In genomic region chr9:81957842-81958241, GRCm38 (mm10) we compare ENCODE assay signal across 28 mouse cellular contexts.
A peak's percentile ranks its signal among the peaks of the same experiment; 100 is the strongest.
DNase-seq lines count a peak whose midpoint lies in the region; ATAC-seq lines count a peak whose summit lies in the region.
"Had no signal": no experiment of that assay in that cellular context is flagged by ENCODE, and none has a peak within 500 bp of the region (broad histone marks: within the 10 kb centered on the region; RNA-seq: fewer than 3 reads in every experiment).

No protein-coding gene starts in this region.

- H3K9ac ChIP-seq in forebrain, embryonic 14.5 days (ENCODE audit: low read length) = no peak overlapping the region
- no peak overlapping the region for H3K9ac ChIP-seq in forebrain, embryonic 15.5 days (replicated peaks)
- H3K9ac ChIP-seq in hindbrain, embryonic 15.5 days = no peak overlapping the region
- no peak overlapping the region for H3K9ac ChIP-seq in hindbrain, embryonic 12.5 days
- H3K9ac ChIP-seq: embryonic facial prominence, embryonic 12.5 days; heart, embryonic 12.5 days; intestine, embryonic 15.5 days; liver, embryonic 12.5 days; liver, postnatal 0 days; midbrain, embryonic 12.5 days; neural tube, embryonic 12.5 days had no signal

- no peaks in the 10 kb centered on the region for H3K4me1 ChIP-seq in forebrain, embryonic 14.5 days (ENCODE audit: control insufficient read depth, insufficient read depth, low read length)
- H3K4me1 ChIP-seq in forebrain, embryonic 15.5 days = no peaks in the 10 kb centered on the region
- no peaks in the 10 kb centered on the region for H3K4me1 ChIP-seq in hindbrain, embryonic 15.5 days (replicated peaks)
- no peaks in the 10 kb centered on the region for H3K4me1 ChIP-seq in hindbrain, embryonic 12.5 days
- H3K4me1 ChIP-seq: embryonic facial prominence, embryonic 12.5 days; heart, embryonic 12.5 days; intestine, embryonic 15.5 days; liver, embryonic 12.5 days; midbrain, embryonic 12.5 days; neural tube, embryonic 12.5 days had no signal

- no peak overlapping the region for H3K4me2 ChIP-seq in forebrain, embryonic 14.5 days (ENCODE audit: low read length)
- H3K4me2 ChIP-seq in forebrain, embryonic 15.5 days (replicated peaks) = no peak overlapping the region
- no peak overlapping the region for H3K4me2 ChIP-seq in hindbrain, embryonic 15.5 days
- no peak overlapping the region for H3K4me2 ChIP-seq in hindbrain, embryonic 12.5 days (replicated peaks)
- H3K4me2 ChIP-seq: embryonic facial prominence, embryonic 12.5 days; heart, embryonic 12.5 days; intestine, embryonic 15.5 days; liver, embryonic 12.5 days; midbrain, embryonic 12.5 days; neural tube, embryonic 12.5 days had no signal

- H3K27me3 ChIP-seq in forebrain, embryonic 14.5 days (replicated peaks; ENCODE audit: control insufficient read depth, insufficient read depth, low read length) = no peaks in the 10 kb centered on the region
- no peaks in the 10 kb centered on the region for H3K27me3 ChIP-seq in forebrain, embryonic 15.5 days
- no peaks in the 10 kb centered on the region for H3K27me3 ChIP-seq in hindbrain, embryonic 15.5 days
- no peaks in the 10 kb centered on the region for H3K27me3 ChIP-seq in hindbrain, embryonic 12.5 days
- H3K27me3 ChIP-seq: embryonic facial prominence, embryonic 12.5 days; heart, embryonic 12.5 days; intestine, embryonic 15.5 days; liver, embryonic 12.5 days; midbrain, embryonic 12.5 days; neural tube, embryonic 12.5 days; Patski had no signal

- 77% methylated on average over 2 of the region's 2 CpGs for WGBS in forebrain, embryonic 14.5 days
- WGBS in forebrain, embryonic 15.5 days = 67% methylated on average over 2 of the region's 2 CpGs
- WGBS in hindbrain, embryonic 15.5 days = 83% methylated on average over 2 of the region's 2 CpGs
- WGBS in hindbrain, embryonic 12.5 days = 83% methylated on average over 2 of the region's 2 CpGs

- H3K27ac ChIP-seq in forebrain, embryonic 14.5 days (ENCODE audit: low read depth, low read length) = no peak overlapping the region
- H3K27ac ChIP-seq in forebrain, embryonic 15.5 days (replicated peaks) = no peak overlapping the region
- H3K27ac ChIP-seq in hindbrain, embryonic 15.5 days (replicated peaks) = no peak overlapping the region
- no peak overlapping the region for H3K27ac ChIP-seq in hindbrain, embryonic 12.5 days
- H3K27ac ChIP-seq: embryonic facial prominence, embryonic 12.5 days; heart, adult 2 months; intestine, embryonic 15.5 days; liver, embryonic 12.5 days; midbrain, embryonic 12.5 days; neural tube, embryonic 12.5 days had no signal

- no peaks in the 10 kb centered on the region for H3K36me3 ChIP-seq in forebrain, embryonic 14.5 days (ENCODE audit: control insufficient read depth, insufficient read depth, low read length)
- H3K36me3 ChIP-seq in forebrain, embryonic 15.5 days = no peaks in the 10 kb centered on the region
- H3K36me3 ChIP-seq in hindbrain, embryonic 15.5 days = no peaks in the 10 kb centered on the region
- no peaks in the 10 kb centered on the region for H3K36me3 ChIP-seq in hindbrain, embryonic 12.5 days
- H3K36me3 ChIP-seq: embryonic facial prominence, embryonic 12.5 days; heart, embryonic 12.5 days; intestine, embryonic 15.5 days; liver, embryonic 12.5 days; midbrain, embryonic 12.5 days; neural tube, embryonic 12.5 days had no signal

- DNase-seq in forebrain, embryonic 14.5 days (ENCODE audit: low spot score) = peak; percentile 2
- DNase-seq in layer of hippocampus, adult 9-11 months = peak; percentile 37
- no peak for DNase-seq in layer of hippocampus, postnatal 36 days
- peak; percentile 45 for DNase-seq in brain, adult 2 months (ENCODE audit: low read depth, low spot score)
- no peak for DNase-seq in adrenal gland, adult (ENCODE audit: inconsistent age in 2 of 2, low spot score in 1 of 2)
- DNase-seq: adrenal gland, postnatal 14 days; cerebellum, adult 18-20 months; cerebellum, postnatal 36 days; embryo, embryonic 11 days; heart, adult 2 months; kidney, adult 2 months; kidney, postnatal 4 days; left cerebral cortex, postnatal 4 days; liver, postnatal 0 days; lung, postnatal 36 days; right cerebral cortex, adult 18-20 months; thymus, postnatal 4 days had no signal

- no peak overlapping the region for H3K4me3 ChIP-seq in forebrain, embryonic 14.5 days (ENCODE audit: low read depth, low read length)
- no peak overlapping the region for H3K4me3 ChIP-seq in forebrain, embryonic 15.5 days
- H3K4me3 ChIP-seq in hindbrain, embryonic 15.5 days = no peak overlapping the region
- H3K4me3 ChIP-seq in hindbrain, embryonic 12.5 days = no peak overlapping the region
- H3K4me3 ChIP-seq: embryonic facial prominence, embryonic 12.5 days; heart, adult 2 months; heart, embryonic 12.5 days; intestine, embryonic 15.5 days; liver, embryonic 12.5 days; midbrain, embryonic 12.5 days; myocyte; neural tube, embryonic 12.5 days had no signal

- no peak for ATAC-seq in forebrain, embryonic 14.5 days
- ATAC-seq in forebrain, embryonic 15.5 days (replicated peaks) = no peak
- peak; percentile 59 for ATAC-seq in hindbrain, embryonic 15.5 days (ENCODE audit: low FRiP score, low read depth)
- no peak for ATAC-seq in hindbrain, embryonic 12.5 days (ENCODE audit: low FRiP score)
- ATAC-seq: intestine, embryonic 15.5 days; liver, embryonic 12.5 days; liver, postnatal 0 days; Patski had no signal

- H3K9me3 ChIP-seq in forebrain, embryonic 14.5 days (replicated peaks; ENCODE audit: control insufficient read depth, low read length) = no peaks in the 10 kb centered on the region
- H3K9me3 ChIP-seq in forebrain, embryonic 15.5 days = no peaks in the 10 kb centered on the region
- H3K9me3 ChIP-seq in hindbrain, embryonic 15.5 days = no peaks in the 10 kb centered on the region
- H3K9me3 ChIP-seq in hindbrain, embryonic 12.5 days (replicated peaks) = no peaks in the 10 kb centered on the region
- H3K9me3 ChIP-seq: embryonic facial prominence, embryonic 12.5 days; heart, embryonic 12.5 days; intestine, embryonic 15.5 days; liver, embryonic 12.5 days; midbrain, embryonic 12.5 days; neural tube, embryonic 12.5 days had no signal

Comparison
In these comparisons a context has a peak if more than half of its experiments do, and no peak if none do; other contexts are left out.
1. DNase-seq: peak in forebrain, embryonic 14.5 days (single experiment), layer of hippocampus, adult 9-11 months (single experiment) and brain, adult 2 months (single experiment); none in layer of hippocampus, postnatal 36 days (0 of 2) and adrenal gland, adult (0 of 2).